Mouse (Mus musculus) adrenal gland, adult 18-20 months (tissue): Measurements from ENCODE around the gene Ptprh. TPM values are rescaled to one million over a fixed set of nuclear protein-coding genes. Genes with fewer than 3 reads are reported as not detected.
A peak's percentile ranks its signal among the peaks of the same experiment; 100 is the strongest.

ENCODE experiments used
- DNase-seq, 2 experiments: peaks; one replicate each; pipeline ENCODE4 v3.0.0; 2021 to 2022; ENCODE audit warnings: low spot score in 2 of 2
- microRNA-seq, 2 experiments: library from miRNA; unstranded; fragments of <30 nt; microRNA quantifications; one replicate each; pipeline ENCODE4 v1.2.0; 2021; ENCODE audit warnings: borderline number of aligned reads in 2 of 2
- total RNA-seq, 2 experiments: library from RNA; stranded (reverse); gene quantifications; 1 replicate in 1 of 2; 2 replicates in 1 of 2; pipeline ENCODE4 v1.2.3; 2021

Ptprh gene
- total RNA-seq, 2 experiments from 2014 or later: not detected

- DNase-seq: peak in 1 of 2 experiments; percentile 36
These were observed 101.3 kb downstream of the Ptprh start for GRCm38 (mm10) chr7:4502421-4503090.

GRCm38 (mm10) chr7:4501558-4502397, 102.1 kb downstream of the Ptprh start, which contains the start of gene Ppp1r12c:
TSS of gene Ppp1r12c (minus strand) at chr7:4501680.
- peak; percentile 95 to 97 for DNase-seq

- DNase-seq: peak; percentile 51 to 67
These were observed 102.9 kb downstream of the Ptprh start for GRCm38 (mm10) chr7:4500892-4501471.

- DNase-seq: no peak
These were observed 104.8 kb downstream of the Ptprh start for GRCm38 (mm10) chr7:4499034-4499433.

Small RNA genes within 50 kb of the gene (microRNA-seq; reads per million reads assigned to microRNA genes)
- gene Gm23577: 0 reads per million in 2 experiments

Other genes starting within 250 kb of the Ptprh start
- under 1 TPM; 0.03 to 0.10 TPM for gene Gp6, start 206.3 kb downstream of the Ptprh start, total RNA-seq
- 10 to 100 TPM; 22.0 to 26.1 TPM for gene Rdh13, start 158.4 kb downstream of the Ptprh start, total RNA-seq
- gene Eps8l1, start 143.4 kb downstream of the Ptprh start, total RNA-seq: 1 to 10 TPM; 2.6 to 3.0 TPM
- gene Ppp1r12c, start 102.4 kb downstream of the Ptprh start, total RNA-seq: 10 to 100 TPM; 95.9 to 96.6 TPM
- gene Tnnt1, start 87.7 kb downstream of the Ptprh start, total RNA-seq: 1 to 10 TPM in 1 of 2 experiments, under 1 TPM in 1; 0.50 to 1.4 TPM
- under 1 TPM in 1 of 2 experiments, not detected in 1; 0.66 TPM for gene Tnni3, start 79.8 kb downstream of the Ptprh start, total RNA-seq
- 1 to 10 TPM in 1 of 2 experiments, under 1 TPM in 1; 0.51 to 1.2 TPM for gene Dnaaf3, start 71.6 kb downstream of the Ptprh start, total RNA-seq
- gene Syt5, start 56.5 kb downstream of the Ptprh start, total RNA-seq: 1 to 10 TPM; 7.0 to 7.5 TPM
- 1 to 10 TPM; 7.4 to 9.6 TPM for gene Tmem86b, start 27.4 kb upstream of the Ptprh start, total RNA-seq
- 10 to 100 TPM; 79.2 to 98.8 TPM for gene Ppp6r1, start 55.0 kb upstream of the Ptprh start, total RNA-seq
- 10 to 100 TPM; 47.8 TPM for gene Hspbp1, start 81.0 kb upstream of the Ptprh start, total RNA-seq
- 1 to 10 TPM; 4.0 to 5.3 TPM for gene Brsk1, start 86.6 kb upstream of the Ptprh start, total RNA-seq
- under 1 TPM; 0.36 to 0.38 TPM for gene Tmem150b, start 121.2 kb upstream of the Ptprh start, total RNA-seq
- gene Kmt5c, start 136.1 kb upstream of the Ptprh start, total RNA-seq: 10 to 100 TPM; 34.5 to 35.3 TPM
- 10 to 100 TPM in 1 of 2 experiments, 1 to 10 TPM in 1; 7.6 to 10.6 TPM for gene Cox6b2, start 149.1 kb upstream of the Ptprh start, total RNA-seq
- not detected for gene Fam71e2, start 167.3 kb upstream of the Ptprh start, total RNA-seq
- under 1 TPM; 0.17 to 0.51 TPM for gene Il11, start 178.8 kb upstream of the Ptprh start, total RNA-seq
- gene Tmem190, start 178.9 kb upstream of the Ptprh start, total RNA-seq: not detected
- gene Tmem238, start 185.6 kb upstream of the Ptprh start, total RNA-seq: 10 to 100 TPM in 1 of 2 experiments, 1 to 10 TPM in 1; 6.5 to 12.1 TPM
- gene Rpl28, start 188.8 kb upstream of the Ptprh start, total RNA-seq: 100 to 1,000 TPM; 849 to 923 TPM
- 100 to 1,000 TPM; 119 to 128 TPM for gene Ube2s, start 208.5 kb upstream of the Ptprh start, total RNA-seq
- 1 to 10 TPM; 2.1 to 2.4 TPM for gene Shisa7, start 240.7 kb upstream of the Ptprh start, total RNA-seq